Mouse (Mus musculus): Measurements from ENCODE around the gene Fmo4. TPM values are rescaled to one million over a fixed set of nuclear protein-coding genes. Genes with fewer than 3 reads are reported as not detected.
A peak's percentile ranks its signal among the peaks of the same experiment; 100 is the strongest.

The Fmo4 gene
- polyA plus RNA-seq, 1 experiment from 2014 or later: 0.23 TPM

GRCm38 (mm10) chr1:162831838-162832573, 18.2 kb upstream of the Fmo4 start:
- Histone ChIP-seq H3K9me3 (0 out of 2 replicates have a peak, but pooled peaks cover 5% of the 10 kb centered on the region), H3K9ac (no peak overlapping the region), H3K4me2 (replicated peaks) (peak overlapping the region; percentile 27), H3K27me3 (no peaks in the 10 kb centered on the region), H3K27ac (peak overlapping the region; percentile 61; the same call in 1 of the 2 replicates), H3K4me1 (peaks cover 12% of the 10 kb centered on the region), H3K4me3 (no peak overlapping the region), H3K36me3 (no peaks in the 10 kb centered on the region)
- ATAC-seq (ENCODE audit: low FRiP score, low read depth): peak; percentile 66
- 3% methylated on average over 5 of the region's 5 CpGs for WGBS

- no peak overlapping the region for H3K4me3 ChIP-seq
- H3K27ac ChIP-seq: no peak overlapping the region
- H3K27me3 ChIP-seq: no peaks in the 10 kb centered on the region
- no peaks in the 10 kb centered on the region for H3K4me1 ChIP-seq
- WGBS: 98% methylated on average over 5 of the region's 5 CpGs
- H3K9me3 ChIP-seq: no peaks in the 10 kb centered on the region
- no peak overlapping the region for H3K4me2 ChIP-seq (replicated peaks)
- no peaks in the 10 kb centered on the region for H3K36me3 ChIP-seq
- H3K9ac ChIP-seq: no peak overlapping the region
- no peak for ATAC-seq (ENCODE audit: low FRiP score, low read depth)
Observed at GRCm38 (mm10) chr1:162819280-162819679, 5.5 kb upstream of the Fmo4 start.

GRCm38 (mm10) chr1:162815381-162816127, 1.8 kb upstream of the Fmo4 start:
- no peaks in the 10 kb centered on the region for H3K9me3 ChIP-seq
- no peak for ATAC-seq (ENCODE audit: low FRiP score, low read depth)
- H3K4me1 ChIP-seq: no peaks in the 10 kb centered on the region
- WGBS: 72% methylated on average over 10 of the region's 10 CpGs
- H3K4me2 ChIP-seq (replicated peaks): no peak overlapping the region
- H3K27me3 ChIP-seq: no peaks in the 10 kb centered on the region
- no peak overlapping the region for H3K4me3 ChIP-seq
- no peak overlapping the region for H3K27ac ChIP-seq
- H3K9ac ChIP-seq: no peak overlapping the region
- no peaks in the 10 kb centered on the region for H3K36me3 ChIP-seq

- no peaks in the 10 kb centered on the region for H3K27me3 ChIP-seq
- no peaks in the 10 kb centered on the region for H3K36me3 ChIP-seq
- H3K9me3 ChIP-seq: no peaks in the 10 kb centered on the region
- H3K4me2 ChIP-seq (replicated peaks): no peak overlapping the region
- no peak overlapping the region for H3K27ac ChIP-seq
- no peaks in the 10 kb centered on the region for H3K4me1 ChIP-seq
- no peak for ATAC-seq (ENCODE audit: low FRiP score, low read depth)
- H3K9ac ChIP-seq: no peak overlapping the region
- no peak overlapping the region for H3K4me3 ChIP-seq
- 64% methylated on average over 4 of the region's 4 CpGs for WGBS
Observed at GRCm38 (mm10) chr1:162814932-162815331, 1.2 kb upstream of the Fmo4 start.

- ATAC-seq (ENCODE audit: low FRiP score, low read depth): no peak
- Histone ChIP-seq H3K4me1 (no peaks in the 10 kb centered on the region), H3K27me3 (no peaks in the 10 kb centered on the region), H3K4me3 (no peak overlapping the region), H3K27ac (no peak overlapping the region), H3K4me2 (replicated peaks) (0 out of 2 replicates have a peak overlapping the region, but pooled peaks have one; percentile 19), H3K36me3 (no peaks in the 10 kb centered on the region), H3K9me3 (no peaks in the 10 kb centered on the region), H3K9ac (no peak overlapping the region)
- 91% methylated on average over 9 of the region's 9 CpGs for WGBS
Observed at GRCm38 (mm10) chr1:162813143-162813835, 483 bp downstream of the Fmo4 start.

- WGBS: 85% methylated on average over 3 of the region's 3 CpGs
- no peak overlapping the region for H3K4me2 ChIP-seq (replicated peaks)
- ATAC-seq (ENCODE audit: low FRiP score, low read depth): no peak
- no peak overlapping the region for H3K4me3 ChIP-seq
- H3K27me3 ChIP-seq: no peaks in the 10 kb centered on the region
- H3K36me3 ChIP-seq: no peaks in the 10 kb centered on the region
- no peaks in the 10 kb centered on the region for H3K9me3 ChIP-seq
- no peak overlapping the region for H3K9ac ChIP-seq
- no peak overlapping the region for H3K27ac ChIP-seq
- no peaks in the 10 kb centered on the region for H3K4me1 ChIP-seq
Observed at GRCm38 (mm10) chr1:162808541-162808940, 5.2 kb downstream of the Fmo4 start.

- no peaks in the 10 kb centered on the region for H3K9me3 ChIP-seq
- 88% methylated on average over 5 of the region's 5 CpGs for WGBS
Observed at GRCm38 (mm10) chr1:162807441-162807840, 6.3 kb downstream of the Fmo4 start.

GRCm38 (mm10) chr1:162805011-162805410, 8.8 kb downstream of the Fmo4 start:
- Histone ChIP-seq H3K4me1 (no peaks in the 10 kb centered on the region), H3K27ac (no peak overlapping the region), H3K4me2 (replicated peaks) (no peak overlapping the region), H3K9ac (no peak overlapping the region), H3K27me3 (no peaks in the 10 kb centered on the region), H3K4me3 (no peak overlapping the region), H3K36me3 (no peaks in the 10 kb centered on the region), H3K9me3 (no peaks in the 10 kb centered on the region)
- WGBS: 59% methylated on average over 5 of the region's 5 CpGs
- ATAC-seq (ENCODE audit: low FRiP score, low read depth): no peak

More at GRCm38 (mm10) chr1:162807441-162807840, 6.3 kb downstream of the Fmo4 start:
- no peak overlapping the region for H3K9ac ChIP-seq
- H3K4me3 ChIP-seq: no peak overlapping the region
- no peaks in the 10 kb centered on the region for H3K36me3 ChIP-seq
- ATAC-seq (ENCODE audit: low FRiP score, low read depth): no peak
- H3K4me1 ChIP-seq: no peaks in the 10 kb centered on the region
- no peak overlapping the region for H3K27ac ChIP-seq
- no peak overlapping the region for H3K4me2 ChIP-seq (replicated peaks)
- H3K27me3 ChIP-seq: no peaks in the 10 kb centered on the region

GRCm38 (mm10) chr1:162796441-162796840, 17.3 kb downstream of the Fmo4 start:
- H3K4me1 ChIP-seq: no peaks in the 10 kb centered on the region
- ATAC-seq (ENCODE audit: low FRiP score, low read depth): no peak
- H3K4me2 ChIP-seq (replicated peaks): no peak overlapping the region
- H3K4me3 ChIP-seq: no peak overlapping the region
- H3K27ac ChIP-seq: no peak overlapping the region
- H3K36me3 ChIP-seq: no peaks in the 10 kb centered on the region
- no peaks in the 10 kb centered on the region for H3K27me3 ChIP-seq
- H3K9ac ChIP-seq: no peak overlapping the region
- H3K9me3 ChIP-seq: no peaks in the 10 kb centered on the region

- no peak overlapping the region for H3K4me3 ChIP-seq
- no peaks in the 10 kb centered on the region for H3K9me3 ChIP-seq
- no peak for ATAC-seq (ENCODE audit: low FRiP score, low read depth)
- 61% methylated on average over 7 of the region's 7 CpGs for WGBS
- no peaks in the 10 kb centered on the region for H3K36me3 ChIP-seq
- no peaks in the 10 kb centered on the region for H3K4me1 ChIP-seq
- no peak overlapping the region for H3K4me2 ChIP-seq (replicated peaks)
- no peaks in the 10 kb centered on the region for H3K27me3 ChIP-seq
- H3K9ac ChIP-seq: no peak overlapping the region
- H3K27ac ChIP-seq: no peak overlapping the region
Observed at GRCm38 (mm10) chr1:162792306-162793044, 21.3 kb downstream of the Fmo4 start.

- Histone ChIP-seq H3K27me3 (no peaks in the 10 kb centered on the region), H3K4me3 (no peak overlapping the region), H3K36me3 (no peaks in the 10 kb centered on the region), H3K27ac (no peak overlapping the region), H3K4me1 (no peaks in the 10 kb centered on the region), H3K4me2 (replicated peaks) (no peak overlapping the region), H3K9ac (no peak overlapping the region), H3K9me3 (no peaks in the 10 kb centered on the region)
- no peak for ATAC-seq (ENCODE audit: low FRiP score, low read depth)
- 90% methylated on average over 4 of the region's 4 CpGs for WGBS
Observed at GRCm38 (mm10) chr1:162785222-162785621, 28.6 kb downstream of the Fmo4 start.
